Mouse (Mus musculus) myocyte (in vitro differentiated cells): Measurements from ENCODE around the gene Disp1.

Experiments used
- E2F4 ChIP-seq: IDR thresholded peaks from one replicate; pipeline ENCODE4 v1.6.1; 2011; ENCODE audit warnings: mild to moderate bottlenecking, control low read depth, moderate library complexity; ENCODE audit not compliant: insufficient read depth
- MAX ChIP-seq: IDR thresholded peaks from one replicate; pipeline ENCODE4 v1.6.1; 2011; ENCODE audit warnings: low read depth, mild to moderate bottlenecking, control low read depth
- POLR2A ChIP-seq: IDR thresholded peaks from one replicate; pipeline ENCODE4 v1.6.1; 2011; ENCODE audit warnings: low read depth, mild to moderate bottlenecking, control low read depth, moderate library complexity; ENCODE audit not compliant: insufficient read length
- POLR2AphosphoS2 ChIP-seq: IDR thresholded peaks from one replicate; pipeline ENCODE4 v1.6.1; 2011; ENCODE audit warnings: low read depth, control low read depth; ENCODE audit not compliant: insufficient read length
- REST ChIP-seq: IDR thresholded peaks from one replicate; pipeline ENCODE4 v1.6.1; 2011; ENCODE audit warnings: mild to moderate bottlenecking, control low read depth, moderate library complexity; ENCODE audit not compliant: insufficient read depth, insufficient read length
- SRF ChIP-seq: IDR thresholded peaks from one replicate; pipeline ENCODE4 v1.6.1; 2011; ENCODE audit warnings: low read depth; ENCODE audit not compliant: control insufficient read depth, insufficient read length
- USF1 ChIP-seq: IDR thresholded peaks from one replicate; pipeline ENCODE4 v1.6.1; 2011; ENCODE audit warnings: low read depth, mild to moderate bottlenecking, control low read depth, moderate library complexity

GRCm38 (mm10) chr1:183142566-183142965 is 78.8 kb downstream of the Disp1 start:
- TF ChIP-seq POLR2AphosphoS2 (no peak), POLR2A (no peak), SRF (no peak), MAX (no peak), USF1 (no peak), REST (no peak), E2F4 (no peak)
